Mouse (Mus musculus) kidney, postnatal 4 days (tissue): ENCODE data around the gene Thrb.

Experiments
- DNase-seq, 2 experiments: peaks; one replicate each; pipeline ENCODE4 v3.0.0; 2021; ENCODE audit warnings: mixed read lengths in 2 of 2

The Thrb gene

DNA sequence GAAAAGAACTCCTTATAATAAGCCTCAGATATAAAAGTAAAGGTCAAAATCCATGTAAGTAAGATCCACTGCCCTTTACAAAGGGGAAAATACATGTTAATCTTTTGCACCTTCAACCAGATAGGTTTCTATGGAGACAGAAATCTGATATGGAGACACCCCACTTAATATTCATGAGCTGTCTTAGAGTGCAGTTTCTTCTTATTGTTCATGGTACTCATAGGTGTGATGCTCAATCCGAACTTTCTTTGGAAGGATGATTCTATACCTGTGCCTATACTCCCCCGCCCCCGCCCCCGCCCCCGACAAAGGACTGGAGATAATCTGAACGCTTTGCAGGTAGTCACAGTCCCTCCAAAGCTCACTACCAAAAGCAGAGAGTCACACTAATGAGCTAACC is 312.6 kb downstream of the Thrb start:
- no peak for DNase-seq

DNA sequence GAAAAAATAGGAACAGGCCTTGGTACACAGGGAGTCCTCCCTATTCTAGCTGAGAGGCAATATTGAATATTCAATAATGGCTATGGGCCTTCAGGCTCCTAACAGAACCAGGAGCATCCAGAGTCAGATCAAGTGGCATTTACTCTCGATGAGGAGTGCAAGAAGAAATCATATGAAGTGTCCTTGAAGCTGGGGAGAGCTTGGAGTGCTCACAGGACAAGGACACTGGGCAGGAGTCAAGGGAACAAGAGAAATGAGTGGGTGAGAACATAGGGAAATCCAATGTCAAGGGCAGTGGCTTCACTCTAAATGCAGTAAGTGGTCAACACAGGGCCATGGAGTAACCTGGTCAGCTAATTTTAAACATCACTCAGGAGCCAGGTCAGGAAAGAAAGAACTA is 315.7 kb downstream of the Thrb start:
- DNase-seq = no peak

DNA sequence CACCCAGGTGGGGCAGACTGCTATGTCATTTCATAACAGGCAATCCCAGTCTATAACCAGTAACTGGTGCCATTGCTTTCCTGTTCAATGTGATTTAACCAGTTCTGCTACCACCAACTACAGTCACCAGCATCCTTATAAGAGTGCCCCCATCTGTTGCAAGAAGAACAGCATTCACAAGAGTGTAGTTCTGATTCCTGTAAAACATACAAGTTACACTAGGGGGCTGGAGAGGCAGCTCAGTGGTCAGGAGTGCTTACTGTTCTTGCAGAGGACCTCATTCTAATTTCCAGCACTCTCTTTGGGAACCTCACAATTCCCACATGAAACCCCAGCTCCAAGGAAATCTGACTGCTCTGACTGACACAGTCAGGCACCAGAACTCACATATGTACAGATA is 318.2 kb downstream of the Thrb start:
- no peak for DNase-seq

DNA sequence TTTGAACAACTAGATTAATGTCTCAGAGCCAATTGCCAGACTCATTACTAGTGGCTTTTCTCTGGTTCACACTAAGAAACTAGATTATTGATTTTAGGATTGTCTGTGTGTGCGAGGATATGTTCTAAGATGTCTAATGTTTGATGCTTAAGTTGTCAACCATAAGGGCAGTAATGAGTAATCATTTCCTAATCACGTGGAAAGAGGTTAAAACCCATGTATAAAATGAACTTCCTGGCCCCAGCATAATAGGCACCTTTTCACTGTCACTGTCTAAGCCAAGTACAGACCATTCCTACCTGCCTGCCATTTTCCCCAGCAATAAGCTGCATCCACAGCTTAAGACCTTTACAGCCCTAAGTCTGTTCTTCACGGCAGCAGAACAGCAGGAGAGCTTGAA is 321.2 kb downstream of the Thrb start:
- no peak for DNase-seq

DNA sequence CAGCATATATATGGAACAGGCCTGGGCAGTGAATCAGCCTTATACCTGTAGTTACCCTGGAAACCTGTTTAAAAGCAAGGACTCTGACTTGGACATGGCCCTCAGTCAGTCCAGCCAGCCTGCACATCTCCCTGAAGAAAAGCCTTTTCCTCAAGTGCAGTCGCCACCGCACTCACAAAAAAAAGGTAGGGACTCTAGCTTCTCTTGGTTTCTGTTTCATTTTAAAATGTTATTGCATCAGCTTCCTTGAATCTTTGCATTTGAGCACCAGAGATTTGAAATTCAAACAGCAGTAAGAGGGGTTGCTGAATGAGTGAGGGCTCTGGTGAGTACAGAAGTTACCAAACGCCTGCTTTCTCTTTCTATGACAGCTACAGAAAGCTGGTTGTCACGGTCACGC is 322.0 kb downstream of the Thrb start:
- no peak for DNase-seq

DNA sequence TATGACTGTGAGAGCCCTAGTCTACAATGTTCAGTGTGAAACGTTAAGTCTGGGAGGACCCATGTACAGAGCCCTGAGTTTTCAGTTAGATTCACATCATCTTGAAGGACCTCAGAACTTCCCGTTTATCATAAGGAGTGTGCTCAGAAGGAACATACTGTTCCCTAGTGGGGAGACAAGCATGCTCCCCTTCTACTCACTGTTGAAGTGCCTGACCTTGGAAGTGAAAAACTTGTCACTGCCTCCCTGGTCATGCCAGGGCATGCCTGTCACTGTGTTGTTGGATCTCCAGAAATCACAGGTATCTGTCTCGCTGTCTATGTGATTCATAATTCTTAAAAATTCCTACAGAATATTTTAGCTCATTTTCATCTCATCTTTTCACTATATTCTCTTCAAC is 323.3 kb downstream of the Thrb start:
- DNase-seq = no peak

DNA sequence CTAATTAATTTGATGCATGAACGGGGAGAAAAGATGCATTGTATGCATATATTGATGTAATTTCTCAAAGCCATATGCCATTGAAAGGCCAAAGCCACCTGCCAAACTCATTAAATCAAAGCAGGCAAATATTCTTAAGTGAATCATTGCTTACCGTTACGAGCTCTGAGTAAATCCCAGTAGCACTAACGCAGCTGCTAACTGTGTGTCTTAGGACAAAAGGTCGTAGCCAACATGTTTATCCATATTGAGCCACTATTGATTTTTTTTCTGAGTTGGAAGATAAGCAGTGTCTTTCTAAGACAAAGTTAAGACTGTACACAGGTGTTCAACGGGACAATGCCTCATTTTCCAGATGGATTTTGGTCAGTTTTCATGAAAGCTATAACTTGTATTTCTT is 323.8 kb downstream of the Thrb start:
- DNase-seq = no peak

DNA sequence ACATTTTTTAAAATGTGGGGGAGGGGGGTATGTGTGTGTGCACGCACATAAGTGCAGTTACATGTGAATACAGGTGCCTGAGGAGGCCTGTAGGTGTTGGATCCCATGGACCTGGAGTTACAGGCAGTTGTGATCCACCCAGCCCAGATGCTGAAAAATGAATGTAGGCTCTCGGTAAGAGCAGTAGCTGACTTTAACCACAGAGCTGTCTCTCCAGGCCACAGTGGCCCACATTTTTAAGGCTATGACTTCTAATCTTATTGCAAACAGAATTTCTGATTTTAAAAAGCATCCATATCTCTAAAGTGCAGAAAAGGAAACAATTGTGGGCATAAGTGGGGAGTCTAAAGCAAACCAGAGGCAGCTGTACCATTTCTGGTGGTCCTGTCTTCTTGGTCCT is 328.5 kb downstream of the Thrb start:
- no peak for DNase-seq

DNA sequence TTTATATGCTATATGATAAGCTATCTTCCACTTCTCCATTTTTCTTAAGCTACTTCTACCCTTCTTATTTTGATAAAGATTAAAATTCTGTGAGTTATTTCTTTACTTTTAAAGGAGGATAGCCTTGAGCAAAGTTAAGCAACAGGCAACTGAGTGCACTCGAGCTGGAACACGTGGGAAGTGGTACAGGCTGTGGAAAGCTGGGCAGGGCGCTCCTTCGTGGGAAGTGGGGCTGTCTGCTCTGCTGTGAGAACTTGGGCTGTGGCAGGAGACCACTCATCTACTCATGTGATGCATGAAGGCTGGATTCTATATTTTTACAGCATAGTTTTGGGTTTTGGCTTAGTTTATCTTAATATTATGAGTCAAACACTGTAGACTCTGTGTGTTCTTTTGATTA is 329.1 kb downstream of the Thrb start:
- no peak for DNase-seq

DNA sequence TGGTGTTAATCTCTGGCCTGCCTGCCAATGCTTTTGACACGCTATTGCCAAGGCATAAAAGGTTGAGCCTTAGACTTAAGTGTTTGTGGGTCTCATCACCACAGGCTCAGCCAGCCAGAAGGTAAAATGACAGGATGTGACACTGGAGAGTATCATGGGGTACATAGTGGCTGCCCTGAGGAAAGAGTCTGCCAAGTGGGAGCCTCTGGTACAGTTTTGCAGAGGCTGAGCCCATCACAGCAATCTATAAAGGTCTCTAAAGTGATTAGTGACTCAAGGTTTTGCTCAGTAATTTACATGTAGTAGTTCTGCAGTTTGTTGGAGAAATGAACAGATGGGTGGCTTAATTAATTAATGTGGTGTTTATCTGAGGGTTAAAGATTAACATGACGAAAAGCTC is 330.1 kb downstream of the Thrb start:
- DNase-seq = no peak

DNA sequence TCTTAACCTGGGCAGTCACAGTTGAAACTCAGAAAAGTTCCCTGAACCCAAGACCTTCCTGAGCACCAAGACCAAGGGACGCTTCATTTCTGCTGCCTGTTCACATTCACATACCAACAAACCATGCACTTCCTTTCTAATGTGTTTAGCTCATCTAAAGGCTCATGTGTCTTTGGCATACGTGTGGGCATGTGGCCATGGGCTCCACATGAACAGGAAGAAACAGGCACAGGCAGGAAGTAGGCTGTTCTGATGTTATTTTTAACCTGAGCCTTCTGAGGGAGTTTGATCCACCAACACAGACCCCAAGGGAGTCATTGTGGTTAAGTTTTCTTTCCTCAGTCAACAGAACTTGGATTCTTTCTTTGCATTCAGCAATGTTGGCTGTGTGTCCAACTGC is 341.8 kb downstream of the Thrb start:
- DNase-seq = peak in 1 of 2 experiments; percentile 6

DNA sequence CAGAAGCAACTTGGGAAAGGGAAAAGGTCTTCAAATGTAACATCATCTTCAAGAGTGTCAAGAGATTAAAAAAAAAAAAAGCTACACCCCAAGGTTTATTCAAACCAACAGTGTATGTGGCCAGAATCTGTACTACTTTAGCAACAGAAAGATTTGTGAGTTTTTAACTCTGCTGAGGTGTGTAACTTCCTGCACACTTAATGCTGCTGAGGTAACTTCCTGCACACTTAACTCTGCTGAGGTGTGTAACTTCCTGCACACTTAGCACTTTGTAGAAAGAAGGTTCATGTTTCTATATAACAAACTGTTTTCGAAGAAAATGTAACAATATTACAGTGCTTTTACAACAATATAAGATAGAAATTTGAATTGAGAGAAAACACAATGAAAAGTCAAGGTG is 343.6 kb downstream of the Thrb start:
- no peak for DNase-seq

DNA sequence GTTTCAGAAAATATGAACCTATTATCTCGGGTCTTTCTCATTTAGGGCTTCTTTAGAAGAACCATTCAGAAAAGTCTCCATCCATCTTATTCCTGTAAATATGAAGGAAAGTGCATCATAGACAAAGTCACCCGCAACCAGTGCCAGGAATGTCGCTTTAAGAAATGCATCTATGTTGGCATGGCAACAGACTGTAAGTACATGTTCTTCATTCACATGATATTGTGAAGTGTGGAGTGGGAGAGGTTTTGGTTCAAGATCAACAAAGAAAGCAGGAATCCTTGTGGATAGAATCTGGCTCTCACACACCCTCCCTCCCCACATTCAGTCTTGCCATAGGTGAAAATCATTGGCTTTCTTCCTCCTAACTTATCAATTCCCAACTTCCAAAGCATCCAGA is 348.5 kb downstream of the Thrb start:
- no peak for DNase-seq

DNA sequence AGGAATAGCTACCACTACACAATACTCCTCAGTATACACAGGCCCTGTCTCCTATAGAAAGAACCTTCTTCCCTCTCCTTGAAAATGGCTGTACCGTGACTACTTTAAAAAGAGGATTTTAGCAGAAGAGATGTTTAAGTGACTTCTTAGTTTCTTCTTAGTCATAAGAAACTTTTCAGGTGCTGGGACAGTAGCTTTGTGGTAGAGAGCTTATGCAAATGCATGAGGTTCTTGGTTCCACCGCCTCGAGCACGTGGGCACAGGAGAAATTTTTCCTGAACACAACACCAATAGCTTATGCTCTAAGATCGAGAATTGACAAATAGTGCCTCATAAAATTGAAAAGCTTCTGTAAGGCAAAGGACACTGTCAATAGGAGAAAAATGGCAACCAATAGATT is 356.5 kb downstream of the Thrb start:
- no peak for DNase-seq

DNA sequence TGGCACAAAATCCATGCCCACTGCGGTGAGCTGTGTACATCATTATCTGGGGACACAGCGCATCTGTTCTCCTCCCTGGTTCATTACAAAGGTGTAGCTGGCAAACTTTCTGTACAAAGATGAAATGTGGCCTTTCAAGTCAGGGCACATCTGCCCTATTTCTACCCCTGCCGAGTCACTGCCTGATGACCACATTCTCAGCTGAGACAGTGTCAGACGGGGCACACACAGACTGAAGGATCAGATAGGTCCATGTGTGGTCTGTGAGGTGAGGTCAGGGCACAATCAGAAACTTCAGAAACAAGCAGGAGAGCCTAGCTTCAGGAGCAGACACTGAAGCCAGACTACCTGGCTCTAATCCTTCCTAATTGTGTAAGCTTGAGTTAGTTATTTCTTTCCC is 360.1 kb downstream of the Thrb start:
- DNase-seq = no peak

DNA sequence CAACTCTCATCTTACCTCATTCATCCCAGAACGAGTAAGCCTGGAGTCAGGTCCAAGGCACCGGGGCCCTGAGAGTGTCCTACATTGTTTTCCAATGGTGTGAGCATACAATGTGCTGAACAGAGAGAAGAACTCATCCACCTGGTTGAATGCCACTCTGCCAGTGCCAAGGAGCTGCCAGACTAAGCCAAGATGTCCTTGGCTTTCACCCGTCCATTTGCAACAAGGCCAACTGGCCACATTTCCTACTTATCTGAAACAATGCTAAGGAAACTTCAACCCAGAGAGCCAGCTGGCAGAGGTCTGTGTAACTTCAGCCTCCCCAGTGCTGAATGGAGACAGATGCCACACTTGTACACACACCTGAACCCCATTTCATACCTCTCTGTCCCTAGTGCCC is 360.6 kb downstream of the Thrb start:
- no peak for DNase-seq

DNA sequence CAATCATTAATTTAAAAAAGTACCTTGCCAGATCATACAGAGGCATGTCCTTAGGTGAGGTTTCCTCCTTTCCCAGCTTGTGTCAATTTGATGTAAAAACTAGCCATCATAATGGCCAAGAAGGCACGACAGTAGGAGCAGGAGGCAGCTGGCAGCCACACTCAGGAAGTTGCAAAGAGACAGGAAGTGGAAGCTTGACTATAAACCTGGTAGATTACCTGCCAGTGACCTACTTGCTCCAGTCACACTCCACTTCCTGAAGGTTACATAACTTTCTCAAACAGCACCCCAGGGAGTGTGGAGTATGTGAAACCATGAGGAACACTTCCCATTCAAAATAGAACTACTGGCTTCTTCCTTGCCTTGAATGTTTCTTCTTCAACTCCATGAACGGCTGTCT is 361.7 kb downstream of the Thrb start:
- no peak for DNase-seq

DNA sequence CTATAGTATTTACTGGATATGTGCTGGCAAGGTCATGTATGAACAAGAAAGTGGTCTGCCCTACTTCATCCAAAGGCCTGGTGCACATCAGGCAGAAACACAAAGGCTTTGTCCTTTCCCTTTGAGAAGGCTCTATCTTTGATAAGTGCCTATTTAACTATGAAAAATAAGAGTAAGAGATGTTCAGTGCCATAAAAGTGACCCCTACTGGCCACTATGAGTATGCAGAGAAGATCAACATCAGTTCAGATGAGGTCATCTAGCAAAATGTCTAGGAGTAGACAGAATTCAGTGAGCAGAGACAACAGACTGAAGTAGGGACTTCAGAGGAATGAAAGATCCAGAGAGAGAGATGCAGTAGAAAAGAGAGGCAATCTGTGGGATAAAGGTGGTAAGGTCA is 362.3 kb downstream of the Thrb start:
- DNase-seq = no peak

DNA sequence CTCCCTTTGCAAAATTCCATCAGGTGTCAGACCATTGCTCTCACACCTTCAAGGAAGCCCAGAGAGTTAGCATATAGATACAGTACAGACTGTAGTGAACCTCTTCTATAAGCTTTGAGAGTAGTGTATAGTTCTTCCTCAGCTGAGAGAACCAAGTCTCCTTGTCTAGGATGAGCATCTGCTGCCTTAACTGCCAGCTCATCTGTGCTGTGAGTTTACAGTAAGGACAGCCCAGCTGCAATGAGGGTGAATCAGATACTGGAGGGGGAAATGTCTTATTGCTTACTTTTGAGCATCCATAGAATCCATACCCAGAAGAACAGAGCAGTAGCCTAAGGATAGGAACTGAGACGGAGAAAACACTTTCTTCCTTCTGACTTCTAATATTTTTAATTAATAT is 367.8 kb downstream of the Thrb start:
- DNase-seq = no peak

DNA sequence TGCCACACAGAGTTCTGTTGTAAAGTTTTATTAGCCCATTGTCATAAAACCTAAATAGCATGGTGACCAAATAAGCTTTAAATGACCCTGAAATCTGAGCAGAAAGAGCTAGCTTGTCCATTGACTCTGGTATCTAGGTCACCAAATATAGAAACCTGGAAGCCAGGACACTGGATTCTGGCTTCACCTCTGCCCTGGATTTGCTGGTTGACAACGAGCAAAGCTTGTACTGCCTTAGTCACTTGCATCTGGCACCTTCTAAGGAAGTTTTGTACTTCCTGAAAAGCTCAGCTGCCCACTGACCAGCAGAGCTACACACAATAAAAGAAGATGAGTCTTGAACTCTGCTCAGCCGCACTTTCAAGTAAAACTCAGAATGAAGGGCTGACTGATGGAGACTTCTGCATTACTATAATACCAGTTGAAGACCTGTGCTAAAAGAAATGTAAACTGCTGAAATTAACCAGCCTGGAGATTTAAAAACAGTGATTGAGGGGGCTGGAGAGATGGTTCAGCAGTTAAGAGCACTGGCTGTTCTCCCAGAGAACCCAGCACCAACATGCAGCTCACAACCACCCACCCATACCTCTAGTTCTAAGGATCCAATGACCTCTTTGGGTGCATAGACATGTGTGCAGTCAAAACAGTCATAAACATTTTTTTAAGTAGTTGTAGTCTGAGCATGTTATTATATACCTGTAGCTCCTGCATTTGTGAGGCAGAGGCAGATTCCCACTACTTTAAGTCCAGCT is 369.3 kb downstream of the Thrb start:
- DNase-seq = no peak

DNA sequence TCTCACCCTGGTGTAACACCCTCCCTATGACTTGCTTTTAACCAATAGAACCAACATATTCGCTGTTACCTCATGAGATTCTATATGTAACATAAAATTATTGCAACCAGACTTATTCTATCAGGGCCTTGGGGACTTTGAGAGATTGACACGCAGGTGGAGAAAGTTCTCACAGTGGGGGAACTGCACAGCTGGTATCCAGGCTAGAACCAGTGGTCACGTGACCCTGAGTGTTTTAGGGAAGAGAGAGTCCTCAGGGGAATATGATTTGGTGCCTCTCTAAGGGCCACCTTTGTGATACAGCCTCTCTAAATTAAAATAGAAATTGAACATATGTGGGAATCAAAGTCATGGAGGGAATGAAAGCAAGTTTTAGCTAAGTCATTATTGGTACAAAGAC is 371.9 kb downstream of the Thrb start:
- DNase-seq = no peak

DNA sequence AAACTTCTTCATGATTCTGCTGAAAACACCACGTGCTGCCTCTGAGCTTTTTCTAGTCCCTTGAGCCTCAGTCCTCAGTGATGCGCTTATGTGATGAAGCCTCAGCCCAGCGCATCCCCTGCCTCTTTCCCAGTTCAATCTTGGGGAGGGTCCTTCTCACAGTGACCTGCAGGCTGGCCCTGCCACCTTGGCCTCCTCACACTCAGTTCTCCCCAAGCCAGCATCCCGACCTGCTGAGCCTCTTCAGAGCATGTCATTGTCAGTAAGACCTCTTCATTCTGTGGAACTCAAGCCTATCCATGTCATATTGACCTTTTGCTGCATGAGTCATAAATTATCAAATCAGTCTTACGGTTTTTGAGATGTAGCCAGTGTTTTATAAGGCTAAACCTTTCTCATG is 376.5 kb downstream of the Thrb start:
- DNase-seq = no peak

DNA sequence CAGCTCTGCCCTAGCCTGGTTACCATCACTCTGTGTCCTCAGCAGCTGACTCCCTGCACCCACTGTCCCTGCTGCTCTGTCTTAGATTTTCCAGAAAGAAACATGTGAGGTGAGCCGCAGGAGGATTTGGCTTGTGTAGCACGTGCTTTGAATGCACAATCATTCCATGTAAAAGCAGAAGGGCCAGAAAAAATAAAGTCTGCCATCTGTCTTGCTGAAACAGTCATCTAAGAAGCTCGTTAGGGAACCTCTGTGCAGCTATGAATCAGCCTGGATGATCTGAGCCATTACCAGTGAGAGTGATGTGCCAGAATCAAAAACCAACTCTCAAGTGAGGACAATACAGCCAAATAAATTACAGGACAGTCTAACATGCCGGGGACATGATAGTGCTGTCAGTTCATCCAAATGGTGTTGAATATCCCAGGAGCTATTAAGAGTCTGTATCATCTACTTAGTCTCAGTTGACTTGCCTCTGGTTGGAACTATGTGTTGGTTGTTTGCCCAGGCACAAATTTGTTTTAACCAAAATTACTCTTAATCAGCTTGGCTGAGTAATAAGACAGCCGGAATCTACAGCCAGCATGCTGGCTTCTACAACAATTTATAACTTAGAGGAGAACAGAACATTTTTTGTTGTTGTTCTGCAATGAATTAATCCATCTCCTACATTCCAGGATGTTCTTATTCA is 402.2 kb downstream of the Thrb start:
- no peak for DNase-seq
